Mouse (Mus musculus): Measurements from ENCODE around the gene Esrrg.

DNA sequence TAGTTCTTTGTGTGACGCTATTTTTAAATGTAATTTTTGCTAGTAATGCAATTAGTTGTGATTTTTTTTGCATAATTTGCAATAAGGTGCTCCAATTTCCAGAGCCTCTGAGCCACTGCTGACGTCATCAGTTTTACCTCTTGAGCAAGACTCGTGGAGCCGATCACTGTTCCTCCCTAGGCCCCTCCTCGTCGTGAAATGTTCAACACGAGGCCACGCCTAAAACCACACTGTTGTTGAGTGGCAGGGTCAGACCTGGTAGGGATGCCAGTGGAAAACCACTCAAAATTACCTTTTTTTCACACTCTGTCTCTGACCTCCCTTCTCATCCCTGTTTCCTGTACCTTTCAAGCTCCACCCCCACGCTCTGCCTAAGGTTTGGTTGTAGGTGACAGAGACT is 282.7 kb downstream of the Esrrg start:
- TF ChIP-seq GATA1 (IDR thresholded peaks at IDR 0.05; ENCODE audit: low read length): no peak
- TF ChIP-seq TAL1 (IDR thresholded peaks at IDR 0.05; ENCODE audit: low read length): no peak
